In the genomic region with DNA sequence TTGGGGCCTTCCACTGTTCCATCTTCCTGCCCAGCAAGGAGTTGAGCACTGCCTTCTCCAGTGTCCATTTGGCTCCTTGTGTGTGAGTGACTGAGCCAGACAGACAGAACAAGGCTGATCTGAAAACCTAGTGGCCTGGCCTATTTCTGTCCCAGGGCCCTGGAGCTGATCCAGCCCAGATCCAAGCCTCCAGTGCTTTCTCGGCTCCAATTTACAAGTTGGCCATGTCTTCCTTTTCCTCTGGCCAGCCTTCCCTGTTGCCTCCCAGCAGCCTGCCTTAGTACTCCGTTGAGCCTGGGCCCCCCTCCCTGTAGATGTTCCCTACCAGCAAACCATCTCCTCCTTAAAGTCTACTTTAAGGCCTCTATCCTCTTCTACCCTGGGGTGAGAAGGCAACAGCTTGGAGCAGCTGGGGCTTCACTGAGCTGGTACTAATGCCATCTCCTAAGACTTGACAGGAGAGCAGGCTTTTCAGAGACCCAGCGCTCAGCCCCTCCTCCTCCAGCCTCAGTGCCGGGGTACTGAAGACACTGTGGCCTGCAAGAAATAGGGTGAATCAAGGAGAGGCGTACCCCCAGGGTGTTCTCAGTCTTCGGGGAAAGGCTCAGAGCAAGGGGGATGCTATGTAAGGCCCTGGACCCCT, we compare ENCODE assay signal across 11 mouse cellular contexts.
A peak's percentile ranks its signal among the peaks of the same experiment; 100 is the strongest.
DNase-seq lines count a peak whose midpoint lies in the region; ATAC-seq and TF ChIP-seq lines count a peak whose summit lies in the region.
"Had no signal": no experiment of that assay in that cellular context is flagged by ENCODE, and none has a peak within 500 bp of the region (broad histone marks: within the 10 kb centered on the region; RNA-seq: fewer than 3 reads in every experiment).

No protein-coding gene starts in this region.

- H3K4me1 ChIP-seq in heart, embryonic 12.5 days (replicated peaks) = no peaks in the 10 kb centered on the region; the same call in 1 of the 2 replicates
- no peaks in the 10 kb centered on the region for H3K4me1 ChIP-seq in lung, adult 2 months (ENCODE audit: control insufficient read depth, insufficient read depth, low read length)
- no peaks in the 10 kb centered on the region for H3K4me1 ChIP-seq in midbrain, embryonic 15.5 days
- H3K4me1 ChIP-seq: midbrain, embryonic 12.5 days; stomach, embryonic 15.5 days had no signal

- no peaks in the 10 kb centered on the region for H3K9me3 ChIP-seq in heart, embryonic 12.5 days (replicated peaks)
- H3K9me3 ChIP-seq in midbrain, embryonic 15.5 days = no peaks in the 10 kb centered on the region
- H3K9me3 ChIP-seq: midbrain, embryonic 12.5 days; stomach, embryonic 15.5 days had no signal

- WGBS in heart, embryonic 12.5 days = 70% methylated on average over 6 of the region's 6 CpGs
- 82% methylated on average over 6 of the region's 6 CpGs for WGBS in lung, adult 2 months
- WGBS in midbrain, embryonic 15.5 days = 81% methylated on average over 6 of the region's 6 CpGs

- H3K9ac ChIP-seq in heart, embryonic 12.5 days = no peak overlapping the region
- H3K9ac ChIP-seq in midbrain, embryonic 15.5 days = no peak overlapping the region
- H3K9ac ChIP-seq: midbrain, embryonic 12.5 days; stomach, embryonic 15.5 days had no signal

- no peak for ATAC-seq in heart, embryonic 12.5 days (ENCODE audit: insufficient number of reproducible peaks, low FRiP score)
- no peak for ATAC-seq in midbrain, embryonic 15.5 days (replicated peaks)
- no peak for ATAC-seq in CD4-positive, CD25-positive, alpha-beta regulatory T cell, adult 4 months

- no peak for TF ChIP-seq POLR2A in lung, adult 2 months (IDR thresholded peaks at IDR 0.05; ENCODE audit: borderline replicate concordance, extremely low read depth, low read depth, low read length)

- H3K4me2 ChIP-seq in heart, embryonic 12.5 days = no peak overlapping the region
- H3K4me2 ChIP-seq in midbrain, embryonic 15.5 days = no peak overlapping the region
- H3K4me2 ChIP-seq: midbrain, embryonic 12.5 days; stomach, embryonic 15.5 days had no signal

- H3K27me3 ChIP-seq in heart, embryonic 12.5 days (replicated peaks) = peaks cover 68% of the 10 kb centered on the region
- H3K27me3 ChIP-seq in midbrain, embryonic 15.5 days (replicated peaks) = peaks cover 34% of the 10 kb centered on the region

- no peak for TF ChIP-seq CTCF in lung, adult 2 months (IDR thresholded peaks at IDR 0.05; ENCODE audit: insufficient read depth, low read length)

- H3K36me3 ChIP-seq in heart, embryonic 12.5 days = no peaks in the 10 kb centered on the region
- no peaks in the 10 kb centered on the region for H3K36me3 ChIP-seq in midbrain, embryonic 15.5 days (replicated peaks)
- H3K36me3 ChIP-seq: midbrain, embryonic 12.5 days; stomach, embryonic 15.5 days had no signal

- no peak overlapping the region for H3K4me3 ChIP-seq in heart, embryonic 12.5 days
- no peak overlapping the region for H3K4me3 ChIP-seq in lung, adult 2 months (replicated peaks; ENCODE audit: extremely low read depth, low read depth, low read length)
- no peak overlapping the region for H3K4me3 ChIP-seq in midbrain, embryonic 15.5 days
- H3K4me3 ChIP-seq: erythroblast, embryonic 14.5 days; midbrain, embryonic 12.5 days; stomach, embryonic 15.5 days had no signal

- H3K27ac ChIP-seq in heart, embryonic 12.5 days (ENCODE audit: poor library complexity, severe bottlenecking) = no peak overlapping the region
- no peak overlapping the region for H3K27ac ChIP-seq in midbrain, embryonic 15.5 days
- H3K27ac ChIP-seq: midbrain, embryonic 12.5 days; stomach, embryonic 15.5 days had no signal

- peak; percentile 57 to 74 for DNase-seq in heart, adult 18-20 months
- DNase-seq in lung, postnatal 36 days = peak; percentile 20
- no peak for DNase-seq in lung, adult 2 months
- DNase-seq in cerebellum, postnatal 25 days = peak; percentile 76 to 84
- DNase-seq in heart, postnatal 36 days = peak; percentile 30 to 47

- intact Hi-C loops in heart, postnatal 36 days (cut with DNase I) = loop anchor here (5.0 kb wide), 1 partner anchor 203 kb away; no protein-coding TSS in a partner anchor
